In genomic region chr13:112987532-112987943, GRCm38 (mm10) we compare ENCODE assay signal across 8 mouse cellular contexts. TPM values are rescaled to one million over a fixed set of nuclear protein-coding genes. Genes with fewer than 3 reads are reported as not detected.
A peak's percentile ranks its signal among the peaks of the same experiment; 100 is the strongest.
DNase-seq lines count a peak whose midpoint lies in the region; ATAC-seq lines count a peak whose summit lies in the region.

TSS of gene Ccno (plus strand) at chr13:112987802.

- peak within 1 kb of the TSS; percentile 53 for H3K4me3 ChIP-seq in hindbrain, embryonic 13.5 days

- DNase-seq in R1 (ENCODE audit: low read depth, low spot score) = peak; percentile 96
- peak; percentile 82 to 89 for DNase-seq in cerebellum, postnatal 25 days
- DNase-seq in frontal cortex, postnatal 25 days (ENCODE audit: low spot score in 2 of 2) = peak; percentile 79 to 87
- peak; percentile 78 to 82 for DNase-seq in layer of hippocampus, postnatal 25 days (ENCODE audit: extremely low spot score in 1 of 2, low spot score in 1 of 2)
- peak; percentile 94 for DNase-seq in lung, postnatal 14 days
- peak; percentile 94 for DNase-seq in retina, embryonic 14.5 days (ENCODE audit: low spot score)
- DNase-seq in thymus, postnatal 36 days = peak; percentile 93 to 98

- WGBS in hindbrain, embryonic 13.5 days = 1% methylated on average over 39 of the region's 47 CpGs

- H3K9me3 ChIP-seq in hindbrain, embryonic 13.5 days = no peaks in the 10 kb centered on the region

- ATAC-seq in hindbrain, embryonic 13.5 days (ENCODE audit: low FRiP score) = peak; percentile 95

- peaks cover 82% of the 10 kb centered on the region for H3K27me3 ChIP-seq in hindbrain, embryonic 13.5 days

- H3K36me3 ChIP-seq in hindbrain, embryonic 13.5 days = no peaks in the 10 kb centered on the region

- no peak within 1 kb of the TSS for H3K27ac ChIP-seq in hindbrain, embryonic 13.5 days

- H3K4me1 ChIP-seq in hindbrain, embryonic 13.5 days (replicated peaks) = peaks cover 46% of the 10 kb centered on the region

- peak within 1 kb of the TSS; percentile 65 for H3K9ac ChIP-seq in hindbrain, embryonic 13.5 days

- H3K4me2 ChIP-seq in hindbrain, embryonic 13.5 days = peak within 1 kb of the TSS; percentile 95

RNA-seq across cellular contexts. Expression of gene Ccno, which starts in this region (rescaled TPM):
- polyA plus RNA-seq in hindbrain, embryonic 13.5 days (2015; fragmentation: Nextera tagmentation; extraction: Ambion mirVana) = 0.91 and 3.0 TPM in 2 replicates
- 1 to 10 TPM; 4.8 to 5.1 TPM for total RNA-seq in layer of hippocampus, postnatal 25 days (2021)
